Mouse (Mus musculus): ENCODE results near the gene Foxp4. TPM values are rescaled to one million over a fixed set of nuclear protein-coding genes. Genes with fewer than 3 reads are reported as not detected.

Foxp4 gene
- polyA plus RNA-seq, 1 experiment from 2014 or later, result 6.5 TPM

DNA sequence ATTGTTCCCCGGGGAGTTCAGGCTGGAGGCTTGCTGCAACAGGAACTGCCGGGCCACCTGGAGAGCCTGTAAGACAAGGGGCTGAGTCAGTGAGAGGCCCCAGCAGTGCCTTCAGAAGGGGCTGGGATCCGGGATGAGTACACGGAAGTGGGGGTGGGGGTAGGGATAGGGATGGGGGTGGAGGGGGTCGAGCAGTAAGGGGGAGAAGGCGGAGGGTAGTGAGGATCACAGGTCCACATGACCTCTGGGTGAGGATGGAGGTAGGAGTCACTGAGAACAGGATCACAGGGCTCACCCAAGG is 36.3 kb downstream of the Foxp4 start:
- Histone ChIP-seq H3K27ac (ENCODE audit: low read length) (peak overlapping the region; percentile 33; the same call in 1 of the 2 replicates), H3K36me3 (ENCODE audit: control insufficient read depth, insufficient read depth) (no peaks in the 10 kb centered on the region), H3K9ac (ENCODE audit: low read length) (peak overlapping the region; percentile 28; the same call in 1 of the 2 replicates), H3K4me1 (ENCODE audit: control insufficient read depth, insufficient read depth, low read length) (peaks cover 11% of the 10 kb centered on the region), H3K4me2 (ENCODE audit: low read depth, low read length) (no peak overlapping the region), H3K27me3 (ENCODE audit: control insufficient read depth, insufficient read depth, low read length) (no peaks in the 10 kb centered on the region), H3K9me3 (replicated peaks; ENCODE audit: control insufficient read depth, low read length) (no peaks in the 10 kb centered on the region), H3K4me3 (ENCODE audit: low read length) (no peak overlapping the region)
- WGBS, result 33% methylated on average over 6 of the region's 6 CpGs
- ATAC-seq (replicated peaks; ENCODE audit: extremely low read depth, insufficient read depth, low FRiP score), result peak; percentile 12; the same call in 1 of the 2 replicates

DNA sequence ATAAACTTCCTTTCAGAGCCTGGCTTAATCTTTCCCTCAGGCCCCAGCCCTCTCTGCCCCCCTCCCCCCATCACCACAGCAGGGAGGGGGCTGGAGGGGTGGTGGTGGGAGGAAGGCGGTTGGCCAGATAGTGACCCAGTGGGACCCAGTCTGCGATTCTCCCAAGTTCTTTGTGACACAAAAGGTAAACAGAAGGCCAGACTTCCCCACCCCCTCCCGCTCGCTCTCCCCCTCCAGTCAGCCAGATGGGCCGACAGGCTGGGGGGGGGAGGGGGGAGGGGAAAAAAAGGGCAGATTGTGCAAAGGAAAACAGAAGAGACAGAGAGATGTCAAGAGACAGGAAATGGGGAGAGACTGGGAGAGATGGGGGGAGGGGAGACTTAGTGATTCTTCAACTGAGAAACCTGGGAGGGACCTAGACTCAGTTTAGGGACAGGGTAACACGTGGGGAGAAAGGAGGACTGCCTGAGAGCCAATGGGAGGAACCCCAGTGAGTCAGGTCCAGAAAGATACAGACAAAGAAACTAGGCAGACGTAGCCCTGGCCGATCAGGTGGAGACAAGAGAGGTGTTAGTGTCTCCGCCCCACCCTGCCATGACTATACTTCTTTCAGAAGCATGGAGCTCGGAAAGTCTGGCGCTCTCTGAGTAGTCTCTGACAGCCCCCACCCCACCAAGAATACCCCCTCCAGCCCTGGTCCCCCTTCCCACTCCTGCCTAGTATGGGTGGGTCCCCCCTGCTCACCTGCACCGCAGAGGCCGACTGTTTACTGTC is 36.9 kb downstream of the Foxp4 start:
- H3K27me3 ChIP-seq (ENCODE audit: control insufficient read depth, insufficient read depth, low read length), result no peaks in the 10 kb centered on the region
- H3K9ac ChIP-seq (ENCODE audit: low read length), result peak overlapping the region; percentile 28; the same call in 1 of the 2 replicates
- ATAC-seq (replicated peaks; ENCODE audit: extremely low read depth, insufficient read depth, low FRiP score), result peak; percentile 24; the same call in 1 of the 2 replicates
- H3K27ac ChIP-seq (ENCODE audit: low read length), result peak overlapping the region; percentile 33; the same call in 1 of the 2 replicates
- H3K4me3 ChIP-seq (ENCODE audit: low read length), result no peak overlapping the region
- H3K4me1 ChIP-seq (ENCODE audit: control insufficient read depth, insufficient read depth, low read length), result peaks cover 11% of the 10 kb centered on the region
- H3K9me3 ChIP-seq (replicated peaks; ENCODE audit: control insufficient read depth, low read length), result no peaks in the 10 kb centered on the region
- 0 out of 2 replicates have a peak overlapping the region, but pooled peaks have one; percentile 5 for H3K4me2 ChIP-seq (ENCODE audit: low read depth, low read length)
- 38% methylated on average over 13 of the region's 13 CpGs for WGBS
- no peaks in the 10 kb centered on the region for H3K36me3 ChIP-seq (ENCODE audit: control insufficient read depth, insufficient read depth)

DNA sequence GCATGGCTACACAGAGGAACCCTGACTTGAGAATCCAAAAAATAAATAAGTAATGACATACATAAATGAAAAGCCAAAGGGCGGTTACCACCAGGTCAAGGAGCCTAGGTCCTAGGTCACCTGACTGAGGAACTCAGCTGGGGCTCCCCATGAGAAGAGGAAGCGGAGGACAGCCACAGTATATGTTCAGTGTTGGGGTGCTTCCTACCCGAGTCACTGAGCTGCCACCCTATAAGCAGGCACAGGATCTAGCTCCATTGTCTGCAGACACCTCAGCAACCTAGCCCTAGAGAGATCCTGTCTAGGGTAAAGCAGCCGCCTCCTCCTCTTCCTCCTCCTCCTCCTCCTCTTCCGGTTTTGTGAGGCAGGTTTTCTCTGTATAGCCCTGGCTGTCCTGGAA is 41.3 kb downstream of the Foxp4 start:
- H3K27me3 ChIP-seq (ENCODE audit: control insufficient read depth, insufficient read depth, low read length), result no peaks in the 10 kb centered on the region; the same call in 1 of the 2 replicates
- H3K9me3 ChIP-seq (replicated peaks; ENCODE audit: control insufficient read depth, low read length), result no peaks in the 10 kb centered on the region
- H3K36me3 ChIP-seq (ENCODE audit: control insufficient read depth, insufficient read depth), result no peaks in the 10 kb centered on the region
- H3K4me2 ChIP-seq (ENCODE audit: low read depth, low read length), result no peak overlapping the region
- peaks cover 29% of the 10 kb centered on the region for H3K4me1 ChIP-seq (ENCODE audit: control insufficient read depth, insufficient read depth, low read length)
- WGBS, result 66% methylated on average over 5 of the region's 5 CpGs
- H3K9ac ChIP-seq (ENCODE audit: low read length), result no peak overlapping the region
- no peak overlapping the region for H3K4me3 ChIP-seq (ENCODE audit: low read length)
- ATAC-seq (replicated peaks; ENCODE audit: extremely low read depth, insufficient read depth, low FRiP score), result no peak
- no peak overlapping the region for H3K27ac ChIP-seq (ENCODE audit: low read length)

DNA sequence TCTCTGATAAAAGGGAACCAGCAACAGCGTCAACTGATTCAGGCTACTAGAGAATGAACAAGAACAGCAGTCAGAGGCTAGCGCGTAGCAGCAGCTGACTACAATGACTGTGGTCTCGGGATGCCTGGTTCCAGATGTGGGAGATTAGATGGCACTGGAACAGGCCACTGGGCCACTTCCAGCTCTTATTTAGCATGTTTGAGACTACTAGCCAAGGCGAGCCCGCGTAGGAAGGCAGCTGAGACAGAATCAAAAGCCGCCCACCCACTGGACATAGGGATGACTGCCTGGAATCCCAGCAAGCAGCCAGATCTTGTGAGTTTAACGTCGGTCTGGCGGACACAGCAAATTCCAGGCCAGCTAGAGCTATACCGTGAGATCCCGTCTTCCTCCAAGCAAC is 43.1 kb downstream of the Foxp4 start:
- no peaks in the 10 kb centered on the region for H3K9me3 ChIP-seq (replicated peaks; ENCODE audit: control insufficient read depth, low read length)
- WGBS, result 59% methylated on average over 13 of the region's 13 CpGs
- peaks cover 26% of the 10 kb centered on the region for H3K4me1 ChIP-seq (ENCODE audit: control insufficient read depth, insufficient read depth, low read length)
- no peak overlapping the region for H3K27ac ChIP-seq (ENCODE audit: low read length)
- H3K4me2 ChIP-seq (ENCODE audit: low read depth, low read length), result no peak overlapping the region
- no peak overlapping the region for H3K4me3 ChIP-seq (ENCODE audit: low read length)
- H3K36me3 ChIP-seq (ENCODE audit: control insufficient read depth, insufficient read depth), result 0 out of 2 replicates have a peak, but pooled peaks cover 3% of the 10 kb centered on the region
- no peak for ATAC-seq (replicated peaks; ENCODE audit: extremely low read depth, insufficient read depth, low FRiP score)
- no peaks in the 10 kb centered on the region; the same call in 1 of the 2 replicates for H3K27me3 ChIP-seq (ENCODE audit: control insufficient read depth, insufficient read depth, low read length)
- H3K9ac ChIP-seq (ENCODE audit: low read length), result no peak overlapping the region

DNA sequence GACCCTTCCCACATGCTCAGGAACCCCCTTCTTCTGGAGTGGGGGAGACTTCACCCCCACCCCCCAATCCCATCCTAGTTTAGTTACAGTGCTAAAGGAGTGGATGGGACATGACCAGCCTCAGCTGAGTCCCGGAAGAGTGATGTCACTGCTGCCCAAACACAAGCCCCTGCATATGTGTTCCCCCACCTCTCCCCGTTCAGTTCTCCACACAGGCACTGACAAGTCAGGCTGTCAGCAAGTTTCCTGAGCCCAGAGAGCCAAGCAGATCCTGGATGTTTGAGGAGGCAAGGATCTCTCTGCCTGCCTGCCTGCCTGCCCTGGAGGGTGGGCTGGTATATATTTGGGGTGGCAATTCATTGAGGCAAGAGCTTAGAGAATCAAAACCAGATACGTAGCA is 45.2 kb downstream of the Foxp4 start:
- Histone ChIP-seq H3K4me1 (ENCODE audit: control insufficient read depth, insufficient read depth, low read length) (peaks cover 26% of the 10 kb centered on the region), H3K9ac (ENCODE audit: low read length) (no peak overlapping the region), H3K27me3 (ENCODE audit: control insufficient read depth, insufficient read depth, low read length) (no peaks in the 10 kb centered on the region; the same call in 1 of the 2 replicates), H3K36me3 (ENCODE audit: control insufficient read depth, insufficient read depth) (peaks cover 9% of the 10 kb centered on the region; the same call in 1 of the 2 replicates), H3K4me2 (ENCODE audit: low read depth, low read length) (peak overlapping the region; percentile 55; the same call in 1 of the 2 replicates), H3K9me3 (replicated peaks; ENCODE audit: control insufficient read depth, low read length) (no peaks in the 10 kb centered on the region), H3K4me3 (ENCODE audit: low read length) (no peak overlapping the region), H3K27ac (ENCODE audit: low read length) (no peak overlapping the region)
- 22% methylated on average over 3 of the region's 3 CpGs for WGBS
- ATAC-seq (replicated peaks; ENCODE audit: extremely low read depth, insufficient read depth, low FRiP score), result peak; percentile 42; the same call in 1 of the 2 replicates

DNA sequence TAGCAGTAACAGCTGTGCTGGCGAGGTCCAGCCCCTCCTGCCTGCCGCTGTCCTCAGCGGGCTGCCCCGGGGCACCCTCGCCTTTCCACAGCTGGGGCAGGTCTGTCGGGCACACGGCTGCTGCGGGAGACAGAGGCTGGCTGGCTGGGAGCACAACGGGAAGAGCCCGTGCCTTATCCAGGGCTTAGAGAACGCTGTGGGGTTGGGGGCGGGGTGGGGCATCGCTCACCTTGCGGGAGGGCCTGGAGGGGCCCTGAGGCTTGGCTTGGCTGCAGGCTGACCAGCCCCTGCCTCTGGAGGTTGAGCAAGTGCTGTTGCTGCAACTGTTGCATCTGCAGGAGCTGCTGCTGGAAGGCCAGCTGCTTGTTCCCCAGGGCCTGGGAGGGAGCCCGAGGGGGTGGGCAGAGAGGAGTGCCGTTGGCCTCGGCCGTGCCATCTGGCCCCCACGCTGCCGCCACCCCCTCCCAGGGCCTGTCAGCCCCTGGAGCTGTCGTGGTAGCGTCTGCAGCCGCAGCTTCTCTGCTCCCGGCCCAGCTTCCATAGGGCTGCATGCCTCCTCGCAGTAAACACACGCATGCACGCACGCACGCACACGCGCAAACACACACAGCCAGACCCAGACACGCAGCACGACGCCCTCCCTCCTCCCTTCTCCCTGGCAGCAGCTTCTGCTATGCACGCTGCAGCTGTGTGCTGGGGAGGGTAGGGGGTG is 45.9 kb downstream of the Foxp4 start:
- peak overlapping the region; percentile 55 for H3K4me2 ChIP-seq (ENCODE audit: low read depth, low read length)
- 28% methylated on average over 35 of the region's 35 CpGs for WGBS
- peak; percentile 14; the same call in 1 of the 2 replicates for ATAC-seq (replicated peaks; ENCODE audit: extremely low read depth, insufficient read depth, low FRiP score)
- peaks cover 9% of the 10 kb centered on the region; the same call in 1 of the 2 replicates for H3K36me3 ChIP-seq (ENCODE audit: control insufficient read depth, insufficient read depth)
- peak overlapping the region; percentile 26 for H3K4me3 ChIP-seq (ENCODE audit: low read length)
- no peaks in the 10 kb centered on the region for H3K9me3 ChIP-seq (replicated peaks; ENCODE audit: control insufficient read depth, low read length)
- H3K4me1 ChIP-seq (ENCODE audit: control insufficient read depth, insufficient read depth, low read length), result peaks cover 28% of the 10 kb centered on the region
- no peak overlapping the region; the same call in 1 of the 2 replicates for H3K27ac ChIP-seq (ENCODE audit: low read length)
- no peaks in the 10 kb centered on the region; the same call in 1 of the 2 replicates for H3K27me3 ChIP-seq (ENCODE audit: control insufficient read depth, insufficient read depth, low read length)
- peak overlapping the region; percentile 55 for H3K9ac ChIP-seq (ENCODE audit: low read length)

DNA sequence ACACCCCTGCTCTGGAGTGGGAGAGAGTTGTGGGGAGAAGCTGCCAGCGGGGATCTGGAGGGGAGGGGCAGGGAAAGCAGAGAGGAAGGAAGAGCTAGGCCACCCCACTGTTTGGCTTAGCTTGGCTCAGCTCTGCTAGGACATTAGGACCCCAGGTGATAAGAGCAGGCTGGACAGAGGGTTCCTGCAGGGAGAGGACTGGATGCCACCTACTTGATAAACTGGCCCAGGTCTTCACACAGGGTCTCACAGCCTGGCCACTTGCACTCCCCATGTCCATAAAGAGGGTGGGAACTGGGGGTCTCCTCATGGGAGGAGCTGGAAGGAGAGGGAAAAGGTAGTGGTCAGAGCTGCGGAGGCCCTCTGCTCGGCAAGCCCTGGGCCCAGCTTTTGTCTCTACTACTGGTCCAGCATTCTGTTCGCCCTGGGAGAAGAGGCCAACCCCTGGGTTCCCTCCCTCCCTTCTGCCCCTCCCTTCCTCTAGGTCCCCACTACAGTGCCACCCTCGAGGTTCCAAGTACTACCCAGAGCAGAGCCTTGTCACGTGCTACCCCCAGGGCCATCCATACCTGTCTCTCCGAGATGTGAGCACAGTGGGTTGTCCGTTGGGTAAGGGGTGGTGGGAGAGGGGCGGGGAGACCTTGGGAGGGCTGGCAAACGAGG is 46.6 kb downstream of the Foxp4 start:
- Histone ChIP-seq H3K4me2 (ENCODE audit: low read depth, low read length) (peak overlapping the region; percentile 55; the same call in 1 of the 2 replicates), H3K36me3 (ENCODE audit: control insufficient read depth, insufficient read depth) (peaks cover 9% of the 10 kb centered on the region; the same call in 1 of the 2 replicates), H3K9ac (ENCODE audit: low read length) (peak overlapping the region; percentile 55), H3K27ac (ENCODE audit: low read length) (no peak overlapping the region), H3K9me3 (replicated peaks; ENCODE audit: control insufficient read depth, low read length) (no peaks in the 10 kb centered on the region), H3K27me3 (ENCODE audit: control insufficient read depth, insufficient read depth, low read length) (no peaks in the 10 kb centered on the region; the same call in 1 of the 2 replicates), H3K4me3 (ENCODE audit: low read length) (no peak overlapping the region), H3K4me1 (ENCODE audit: control insufficient read depth, insufficient read depth, low read length) (peaks cover 28% of the 10 kb centered on the region)
- no peak; the same call in 1 of the 2 replicates for ATAC-seq (replicated peaks; ENCODE audit: extremely low read depth, insufficient read depth, low FRiP score)
- WGBS, result 52% methylated on average over 10 of the region's 10 CpGs

DNA sequence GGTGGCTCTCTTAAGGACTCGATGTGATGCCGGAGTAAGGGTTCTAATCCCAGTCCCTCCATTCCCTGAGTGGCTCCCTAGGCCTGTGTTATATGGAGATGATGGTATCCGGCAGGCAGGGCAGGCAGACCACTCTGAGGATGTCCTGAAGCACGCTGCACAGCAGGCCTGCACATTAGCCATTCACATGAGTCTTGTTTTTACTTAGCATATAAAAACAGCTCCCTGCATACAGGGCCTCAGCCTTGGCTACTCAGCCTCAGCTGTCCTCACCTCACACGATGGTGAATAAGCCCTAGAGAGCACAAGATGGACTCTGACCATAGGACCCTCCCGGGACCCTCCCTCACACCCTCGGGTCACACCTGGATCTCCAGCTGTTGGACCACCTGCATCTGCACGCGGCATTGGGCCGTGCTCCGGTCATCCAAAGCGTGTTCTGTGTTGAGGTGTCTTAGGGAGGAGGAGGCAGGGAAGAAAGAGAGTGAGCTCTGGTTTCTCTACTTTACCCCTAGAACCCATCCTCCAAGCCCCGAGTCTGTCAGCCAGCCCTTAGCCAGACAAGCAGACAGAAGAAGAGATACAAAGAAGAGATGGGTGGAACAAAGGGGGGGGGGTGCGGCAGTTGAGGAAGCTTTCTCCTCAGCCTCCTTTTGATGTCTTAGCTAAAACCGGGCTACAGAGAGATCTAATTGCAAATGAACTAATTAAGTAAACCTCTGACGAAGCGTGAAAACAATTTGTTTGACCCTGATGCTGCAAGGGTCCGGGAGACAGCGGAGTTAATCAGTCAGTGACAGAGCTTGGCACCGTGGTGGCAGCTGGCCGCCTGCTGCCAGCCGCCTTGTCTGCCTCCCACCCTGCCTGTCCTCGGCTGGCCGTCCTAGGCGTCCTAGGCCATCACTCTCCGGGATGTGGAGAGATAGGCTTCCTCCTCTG is 47.4 kb downstream of the Foxp4 start:
- no peaks in the 10 kb centered on the region; the same call in 1 of the 2 replicates for H3K27me3 ChIP-seq (ENCODE audit: control insufficient read depth, insufficient read depth, low read length)
- peaks cover 9% of the 10 kb centered on the region; the same call in 1 of the 2 replicates for H3K36me3 ChIP-seq (ENCODE audit: control insufficient read depth, insufficient read depth)
- H3K27ac ChIP-seq (ENCODE audit: low read length), result no peak overlapping the region
- no peak overlapping the region for H3K9ac ChIP-seq (ENCODE audit: low read length)
- peaks cover 28% of the 10 kb centered on the region for H3K4me1 ChIP-seq (ENCODE audit: control insufficient read depth, insufficient read depth, low read length)
- H3K4me2 ChIP-seq (ENCODE audit: low read depth, low read length), result no peak overlapping the region
- no peak for ATAC-seq (replicated peaks; ENCODE audit: extremely low read depth, insufficient read depth, low FRiP score)
- WGBS, result 62% methylated on average over 26 of the region's 26 CpGs
- H3K4me3 ChIP-seq (ENCODE audit: low read length), result no peak overlapping the region
- no peaks in the 10 kb centered on the region for H3K9me3 ChIP-seq (replicated peaks; ENCODE audit: control insufficient read depth, low read length)
